Mouse (Mus musculus) heart, adult 2 months (tissue): ENCODE data around the gene Acvrl1.

Source experiments
- CTCF ChIP-seq: fragments of 200-600 bp; IDR thresholded peaks from 2 replicates; pipeline ENCODE4 v1.8.1; 2022; ENCODE audit warnings: antibody characterized with exemption, mild to moderate bottlenecking, moderate library complexity
- POLR2A ChIP-seq: fragments of 200-500 bp; IDR thresholded peaks from 2 replicates; pipeline ENCODE4 v1.6.1; 2011; ENCODE audit warnings: mild to moderate bottlenecking, low read depth, low read length, control low read depth; ENCODE audit not compliant: insufficient read depth

DNA sequence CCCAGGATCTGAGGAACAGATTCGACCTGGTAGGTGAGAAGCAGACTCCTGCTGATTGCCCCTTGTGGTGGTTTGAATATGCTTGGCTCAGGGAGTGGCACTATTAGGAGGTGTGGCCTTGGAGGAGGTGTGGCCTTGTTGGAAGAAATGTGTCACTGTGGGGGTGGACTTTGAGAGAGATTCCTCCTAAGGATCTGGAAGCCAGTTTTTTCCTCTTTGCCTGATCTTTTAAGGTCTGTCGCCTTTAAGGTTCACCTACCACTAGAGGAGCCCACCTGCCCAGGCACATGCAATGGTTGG is 6.1 kb upstream of the Acvrl1 start:
- no peak for TF ChIP-seq POLR2A
- peak; percentile 49 for TF ChIP-seq CTCF
